Mouse (Mus musculus): Measurements from ENCODE around the gene Gm8439. TPM values are rescaled to one million over a fixed set of nuclear protein-coding genes. Genes with fewer than 3 reads are reported as not detected.

The Gm8439 gene
- not detected for total RNA-seq (2021)
- long read RNA-seq, experiment 1, result 0 reads
- long read RNA-seq, experiment 2, result 0 reads

DNA sequence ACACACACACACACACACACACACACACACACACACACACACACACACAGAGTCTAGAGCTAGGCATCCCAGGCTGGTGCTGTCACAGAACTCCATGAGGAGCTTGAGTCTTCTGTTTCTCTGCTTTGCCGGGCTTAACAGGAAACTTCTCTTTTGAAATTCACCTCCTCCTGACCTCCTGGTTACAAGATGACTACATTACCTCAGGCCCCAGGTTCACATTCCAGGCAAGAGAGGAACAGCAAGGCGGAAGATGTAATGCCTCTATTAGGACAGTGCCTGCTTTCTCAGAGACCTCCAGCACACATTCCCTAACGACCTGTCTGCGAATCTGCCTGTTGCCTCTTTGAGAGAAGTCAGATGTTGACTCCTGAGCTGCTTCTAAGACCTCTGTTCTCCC, at the start of gene Gm8439:
TSS of gene Gm8439 (plus strand) at position 301 of the 400 bp plus-strand sequence.
- no peak within 1 kb of the TSS for H3K27ac ChIP-seq
- DNase-seq (ENCODE audit: low spot score in 2 of 2), result no peak
- no peak for TF ChIP-seq CTCF (conservative IDR thresholded peaks at IDR 0.05)
- no peak within 1 kb of the TSS for H3K4me3 ChIP-seq

- H3K4me3 ChIP-seq, result no peak overlapping the region
- no peak overlapping the region for H3K27ac ChIP-seq
- DNase-seq (ENCODE audit: low spot score in 2 of 2), result no peak
- no peak for TF ChIP-seq CTCF (conservative IDR thresholded peaks at IDR 0.05)
Measured at GRCm38 (mm10) chr4:120544896-120545295, 43.6 kb upstream of the Gm8439 start.

- no peak for DNase-seq (ENCODE audit: low spot score in 2 of 2)
- TF ChIP-seq CTCF (conservative IDR thresholded peaks at IDR 0.05), result no peak
- H3K27ac ChIP-seq, result no peak overlapping the region
- no peak overlapping the region for H3K4me3 ChIP-seq
Measured at GRCm38 (mm10) chr4:120556592-120556991, 32.0 kb upstream of the Gm8439 start.

GRCm38 (mm10) chr4:120565726-120566125, 22.8 kb upstream of the Gm8439 start:
- Histone ChIP-seq H3K4me3 (no peak overlapping the region), H3K27ac (no peak overlapping the region)
- no peak for TF ChIP-seq CTCF (conservative IDR thresholded peaks at IDR 0.05)
- no peak for DNase-seq (ENCODE audit: low spot score in 2 of 2)

- Histone ChIP-seq H3K4me3 (no peak overlapping the region), H3K27ac (no peak overlapping the region)
- DNase-seq (ENCODE audit: low spot score in 2 of 2), result no peak
- no peak for TF ChIP-seq CTCF (conservative IDR thresholded peaks at IDR 0.05)
Measured at GRCm38 (mm10) chr4:120568005-120568404, 20.5 kb upstream of the Gm8439 start.

GRCm38 (mm10) chr4:120569025-120569424, 19.5 kb upstream of the Gm8439 start:
- DNase-seq (ENCODE audit: low spot score in 2 of 2), result no peak
- H3K27ac ChIP-seq, result peak overlapping the region; percentile 97; the same call in 1 of the 2 replicates
- peak overlapping the region; percentile 70 for H3K4me3 ChIP-seq
- no peak for TF ChIP-seq CTCF (conservative IDR thresholded peaks at IDR 0.05)

DNA sequence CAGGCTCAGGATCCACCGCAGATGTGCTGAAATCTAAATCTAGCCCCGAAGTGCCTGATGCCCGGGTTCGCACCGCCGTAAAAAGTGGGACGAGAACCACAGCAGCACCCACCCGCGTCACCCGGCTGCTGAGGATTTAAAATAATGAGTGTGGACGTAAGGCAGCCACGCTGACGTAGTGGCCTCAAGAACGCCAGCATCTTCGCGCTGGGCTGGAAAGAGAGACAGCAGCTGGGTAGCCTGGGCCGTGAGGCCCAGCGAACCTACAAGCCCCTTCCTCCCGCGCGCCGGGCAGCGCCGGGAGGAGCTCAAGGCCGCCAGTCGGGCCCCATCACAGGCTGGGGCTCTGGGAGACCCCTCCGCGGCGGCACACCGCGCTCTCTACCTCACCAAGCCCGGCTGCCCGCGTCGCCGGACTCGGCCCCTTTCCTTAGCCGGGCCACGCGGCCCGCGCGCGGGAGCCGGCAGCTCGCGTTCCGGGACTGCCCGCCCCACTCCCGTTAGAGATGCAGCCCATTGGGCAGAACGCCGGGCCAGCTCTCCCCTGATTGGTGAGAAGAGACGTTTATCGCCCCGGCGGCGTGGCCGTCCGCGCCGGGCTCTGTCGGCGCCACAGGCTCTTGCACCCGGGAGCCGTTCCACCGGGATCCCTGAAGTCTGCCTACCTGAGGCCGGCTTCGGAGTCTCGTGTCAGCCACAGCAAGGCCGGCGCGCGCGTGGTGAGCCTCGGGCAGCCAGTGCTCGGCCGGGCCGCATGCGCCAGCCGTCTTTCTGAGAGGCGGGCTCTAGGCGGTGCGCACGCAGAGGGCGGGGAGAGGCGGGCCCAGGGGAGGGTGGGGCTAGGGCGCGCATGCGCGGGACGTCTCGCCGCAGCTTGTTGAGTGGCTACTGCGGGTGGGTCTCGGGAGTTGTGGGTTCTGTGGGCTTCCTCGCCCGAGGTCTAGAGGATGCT, 18.8 kb upstream of the Gm8439 start, which contains the start of gene Ctps:
TSS of gene Ctps (minus strand) at position 791 of the 952 bp plus-strand sequence.
- peak within 1 kb of the TSS; percentile 97 for H3K27ac ChIP-seq
- 0 out of 2 replicates have a peak, but pooled peaks have one; percentile 3 for TF ChIP-seq CTCF (conservative IDR thresholded peaks at IDR 0.05)
- DNase-seq (ENCODE audit: low spot score in 2 of 2), result peak; percentile 91 to 92
- peak within 1 kb of the TSS; percentile 70 for H3K4me3 ChIP-seq

DNA sequence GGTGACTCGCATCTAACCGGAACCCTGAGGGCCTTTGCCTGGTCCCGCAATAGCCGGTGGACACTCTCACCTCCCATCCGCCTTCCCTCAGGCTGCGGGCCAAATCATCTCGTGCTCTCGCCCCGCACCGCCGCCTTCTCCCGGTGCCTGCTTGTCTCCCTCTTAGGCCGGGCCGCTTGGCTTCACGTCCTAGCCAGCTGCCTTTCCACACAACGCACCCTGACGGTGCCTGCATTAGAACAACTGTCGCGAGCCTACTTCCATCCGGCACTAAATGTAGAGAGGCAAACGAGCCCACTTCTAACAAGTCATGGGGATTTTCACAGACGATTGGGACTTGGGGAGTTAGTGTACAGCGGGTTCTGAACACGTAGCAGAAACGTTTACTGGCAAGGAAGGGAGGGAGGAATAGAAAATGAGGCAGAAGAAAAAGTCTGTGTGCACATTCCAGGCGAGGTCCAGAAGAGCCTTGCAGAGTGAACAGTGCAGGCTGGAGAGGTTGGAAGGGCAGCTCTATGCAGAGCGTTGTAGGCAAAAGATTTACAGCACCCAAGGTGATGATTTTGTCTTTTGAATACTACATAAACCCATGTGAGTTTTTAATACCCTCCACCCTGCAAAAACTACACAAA, 18.0 kb upstream of the Gm8439 start:
- Histone ChIP-seq H3K27ac (peak overlapping the region; percentile 97), H3K4me3 (peak overlapping the region; percentile 70)
- DNase-seq (ENCODE audit: low spot score in 2 of 2), result no peak
- TF ChIP-seq CTCF (conservative IDR thresholded peaks at IDR 0.05), result no peak

DNA sequence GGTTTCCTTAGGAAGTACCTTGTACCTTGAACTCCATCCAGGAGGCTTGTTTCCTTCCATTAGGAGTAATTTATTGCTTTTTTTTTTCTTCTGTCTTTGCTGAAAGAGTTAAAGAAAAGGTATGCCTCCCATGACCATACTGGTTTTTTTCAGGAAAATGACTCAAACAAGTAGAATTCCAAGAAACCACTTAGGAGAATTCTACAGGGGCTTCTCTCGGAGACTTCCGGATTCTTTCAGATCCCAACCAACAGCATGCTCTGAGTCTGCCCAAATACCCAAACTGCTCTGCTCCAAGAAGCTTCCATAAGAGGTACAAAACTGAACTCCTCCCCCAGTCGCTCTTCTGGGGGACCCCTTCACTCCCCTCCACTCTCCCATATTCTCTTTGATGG, 17.5 kb upstream of the Gm8439 start:
- TF ChIP-seq CTCF (conservative IDR thresholded peaks at IDR 0.05), result no peak
- no peak for DNase-seq (ENCODE audit: low spot score in 2 of 2)
- Histone ChIP-seq H3K27ac (peak overlapping the region; percentile 97), H3K4me3 (peak overlapping the region; percentile 70)

DNA sequence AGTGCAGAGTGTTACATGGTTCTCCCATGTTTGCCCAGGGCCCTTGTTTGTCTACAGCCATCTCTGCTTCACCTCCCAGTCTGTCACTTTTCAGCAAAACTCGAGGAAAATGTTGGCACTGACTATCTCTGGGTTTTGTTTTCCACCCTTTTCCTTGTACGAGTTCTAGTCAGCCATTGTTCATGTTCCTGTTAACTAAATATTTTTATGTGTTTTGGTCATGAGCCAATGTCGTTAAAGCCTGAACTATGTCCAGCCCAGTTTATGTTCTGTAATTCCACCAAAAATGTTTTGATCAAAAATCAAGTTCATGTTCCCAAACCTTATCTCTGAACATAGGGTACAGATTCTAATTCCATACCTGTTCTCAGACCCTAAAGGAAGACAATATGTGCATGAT, 16.9 kb upstream of the Gm8439 start:
- Histone ChIP-seq H3K4me3 (no peak overlapping the region), H3K27ac (peak overlapping the region; percentile 97; the same call in 1 of the 2 replicates)

GRCm38 (mm10) chr4:120580894-120581293, 7.7 kb upstream of the Gm8439 start:
- TF ChIP-seq CTCF (conservative IDR thresholded peaks at IDR 0.05), result no peak
- no peak for DNase-seq (ENCODE audit: low spot score in 2 of 2)
- no peak overlapping the region for H3K27ac ChIP-seq
- H3K4me3 ChIP-seq, result no peak overlapping the region

More for the DNA sequence above, 16.9 kb upstream of the Gm8439 start:
- DNase-seq (ENCODE audit: low spot score in 2 of 2), result no peak
- TF ChIP-seq CTCF (conservative IDR thresholded peaks at IDR 0.05), result no peak

DNA sequence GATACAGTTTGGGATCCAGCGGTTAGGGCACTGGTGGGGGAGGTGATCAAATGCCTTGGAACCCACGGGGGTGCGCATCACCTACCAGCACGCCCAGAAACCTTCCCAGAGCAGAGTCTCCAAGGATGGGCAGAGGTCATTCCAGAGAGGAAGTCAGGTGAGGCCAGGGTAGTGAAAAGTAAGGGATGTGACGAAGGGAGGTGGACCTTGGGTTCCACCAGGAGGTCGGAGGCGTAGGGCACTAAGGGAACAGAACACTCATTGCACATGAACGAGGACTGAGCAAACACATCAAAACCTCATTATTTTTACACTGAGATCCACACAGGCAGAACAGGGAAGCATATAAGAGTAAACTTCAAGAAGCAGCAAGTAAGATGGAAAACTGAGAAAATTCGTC, 6.8 kb upstream of the Gm8439 start:
- TF ChIP-seq CTCF (conservative IDR thresholded peaks at IDR 0.05), result no peak
- DNase-seq (ENCODE audit: low spot score in 2 of 2), result no peak
- no peak overlapping the region for H3K4me3 ChIP-seq
- no peak overlapping the region for H3K27ac ChIP-seq

- H3K27ac ChIP-seq, result no peak overlapping the region
- no peak for DNase-seq (ENCODE audit: low spot score in 2 of 2)
- TF ChIP-seq CTCF (conservative IDR thresholded peaks at IDR 0.05), result no peak
- H3K4me3 ChIP-seq, result no peak overlapping the region
Measured at GRCm38 (mm10) chr4:120586986-120587385, 1.6 kb upstream of the Gm8439 start.

Measured in layer of hippocampus, adult 2 months (tissue).